Mouse (Mus musculus): ENCODE data around the gene Cysrt1.

The Cysrt1 gene

GRCm38 (mm10) chr2:25242101-25242506 lies at the start of gene Cysrt1, which contains the start of gene Rnf208:
Gene Cysrt1 (minus strand): TSS chr2:25242452.
Gene Rnf208 (plus strand): TSS chr2:25242255.
- in situ Hi-C loops (cut with MseI, MboI), result no loop called here

- in situ Hi-C loops (cut with MseI, MboI), result no loop called here
Measured at GRCm38 (mm10) chr2:25291184-25292053, 49.2 kb upstream of the Cysrt1 start.

DNA sequence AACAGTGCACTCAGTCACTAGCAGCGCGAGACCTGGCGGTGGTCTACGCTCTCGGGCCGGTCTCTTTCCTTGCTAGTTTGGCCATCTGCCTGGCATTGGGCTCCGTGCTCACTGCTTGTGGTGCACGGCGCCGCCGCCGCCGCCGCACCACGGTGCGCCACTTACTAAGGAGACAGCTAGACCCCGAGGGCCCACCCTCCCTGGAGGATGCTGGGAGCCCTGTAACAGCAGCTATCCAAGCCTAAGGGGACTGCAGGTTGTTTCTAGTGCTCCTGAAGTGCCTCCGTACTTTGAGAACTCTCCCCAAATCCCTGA lies 48.5 kb upstream of the Cysrt1 start:
- in situ Hi-C loops (cut with MseI, MboI), result no loop called here

GRCm38 (mm10) chr2:25290101-25290815 lies 48.0 kb upstream of the Cysrt1 start:
- in situ Hi-C loops (cut with MseI, MboI), result no loop called here

- in situ Hi-C loops (cut with MseI, MboI), result no loop called here
Measured at GRCm38 (mm10) chr2:25289651-25290050, 47.4 kb upstream of the Cysrt1 start, which contains the start of gene Lrrc26. Gene Lrrc26 (plus strand): TSS chr2:25289915.

DNA sequence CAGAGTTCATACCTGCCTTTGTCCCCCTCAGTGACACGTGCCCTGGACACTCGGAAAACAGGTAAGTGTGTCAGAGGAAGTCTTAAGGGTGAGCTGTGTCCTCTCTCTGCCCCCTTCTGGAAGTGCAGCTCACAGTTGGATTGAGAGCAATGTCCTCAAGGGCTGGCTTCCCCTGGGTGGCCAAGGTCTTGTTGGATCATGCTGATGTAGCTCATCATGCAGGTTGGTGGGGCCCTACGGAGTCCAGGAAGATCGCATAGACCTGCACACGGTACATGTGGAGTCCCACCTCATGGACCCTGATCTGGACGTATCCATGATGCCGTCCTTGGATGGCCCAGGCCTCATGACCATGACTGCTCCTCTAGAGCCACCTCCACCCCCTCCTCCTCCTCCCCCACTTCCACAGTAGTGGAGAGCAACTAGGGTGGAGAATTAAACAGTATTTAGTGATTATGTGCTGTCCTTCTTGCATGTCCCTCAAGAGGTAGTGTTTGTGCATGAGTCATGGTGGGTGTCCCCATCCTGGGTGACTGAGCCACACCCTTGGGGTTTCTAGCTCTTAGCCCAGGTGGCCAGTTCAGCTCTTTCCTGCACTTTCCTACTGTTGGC lies 46.6 kb upstream of the Cysrt1 start:
- in situ Hi-C loops (cut with MseI, MboI), result no loop called here

GRCm38 (mm10) chr2:25287927-25288649 lies 45.8 kb upstream of the Cysrt1 start, which contains the start of gene Tmem210:
Gene Tmem210 (plus strand): TSS chr2:25288145.
- in situ Hi-C loops (cut with MseI, MboI), result no loop called here

DNA sequence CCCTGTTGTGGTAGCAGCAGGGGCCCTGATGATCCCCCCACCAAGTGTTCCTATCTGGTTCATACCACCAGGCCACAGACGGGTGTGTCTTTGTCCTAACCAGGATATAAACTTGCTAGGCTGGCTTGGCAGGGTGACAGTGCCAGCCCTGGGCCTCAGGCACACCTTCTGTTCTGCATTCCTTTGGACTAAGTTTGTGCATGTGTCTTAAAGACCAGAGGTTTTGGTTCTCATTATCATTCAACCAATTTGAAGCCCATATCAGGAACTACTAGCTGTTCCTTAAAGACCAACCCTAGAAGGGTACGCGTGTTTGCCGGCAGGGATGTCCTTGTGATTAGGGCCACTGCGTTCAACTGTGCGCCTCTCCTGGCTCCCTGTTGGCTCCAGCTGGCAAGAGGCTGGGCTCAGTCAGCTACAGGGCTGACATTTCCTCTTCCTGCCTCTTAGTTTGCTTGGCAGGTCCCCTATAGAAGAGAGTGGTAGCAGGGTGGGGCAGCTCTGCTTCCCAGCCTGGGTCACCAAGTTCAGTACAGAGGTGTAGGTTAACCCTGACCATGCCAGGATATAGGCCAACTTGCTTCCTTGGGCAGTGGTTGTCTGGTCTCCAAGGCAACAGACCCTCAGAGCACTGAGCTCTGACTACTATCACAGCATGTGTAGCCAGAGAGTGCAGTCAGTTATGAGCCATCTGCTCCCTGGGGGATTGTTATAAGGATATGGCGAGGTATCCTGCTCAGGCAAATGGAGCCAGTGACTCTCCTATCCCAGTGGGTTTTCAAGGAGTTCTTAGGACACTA lies 44.8 kb upstream of the Cysrt1 start:
- in situ Hi-C loops (cut with MseI, MboI), result no loop called here

GRCm38 (mm10) chr2:25286314-25286713 lies 44.1 kb upstream of the Cysrt1 start:
- in situ Hi-C loops (cut with MseI, MboI), result no loop called here

GRCm38 (mm10) chr2:25285551-25285950 lies 43.3 kb upstream of the Cysrt1 start:
- in situ Hi-C loops (cut with MseI, MboI), result no loop called here

DNA sequence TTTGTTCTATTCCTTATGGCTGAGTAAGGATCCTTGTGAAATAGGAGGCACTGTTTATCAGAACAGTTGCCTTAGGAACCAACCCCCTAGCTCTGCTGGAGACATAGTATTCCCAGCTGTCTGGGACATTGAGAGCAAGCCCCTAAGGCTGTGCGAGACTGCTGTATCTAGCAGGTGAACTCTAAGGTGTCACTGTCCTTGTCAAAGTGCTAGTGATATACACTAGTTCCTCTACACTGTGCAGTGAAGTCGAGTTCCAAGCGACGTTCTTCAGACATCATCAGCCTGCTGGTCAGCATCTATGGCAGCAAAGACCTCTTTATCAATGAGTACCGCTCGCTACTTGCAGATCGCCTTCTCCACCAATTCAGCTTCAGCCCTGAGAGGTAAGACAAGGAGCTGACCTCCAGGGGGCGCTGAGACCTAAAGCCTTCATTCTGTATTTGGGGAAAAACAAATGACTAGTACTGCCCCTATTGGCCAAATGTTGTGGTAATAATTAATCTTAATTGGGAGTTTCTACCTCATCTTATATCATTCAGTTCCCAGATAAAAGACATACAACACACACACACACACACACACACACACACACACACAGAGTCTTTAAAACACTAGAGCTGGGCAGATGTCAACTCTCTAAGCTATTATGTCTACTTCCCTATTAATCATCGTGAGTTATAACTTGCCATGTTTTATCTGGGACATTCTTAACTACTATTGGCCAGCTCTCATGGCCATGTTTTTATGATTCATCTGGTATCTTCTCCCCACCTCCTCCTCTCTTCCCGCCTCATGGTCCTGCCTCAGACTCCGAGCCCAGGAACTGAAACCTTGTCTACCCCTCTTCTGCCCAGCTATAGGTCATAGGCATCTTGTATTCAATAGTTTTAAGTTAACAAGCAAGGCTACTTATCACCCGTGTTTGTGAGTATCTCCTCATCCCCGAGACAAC lies 37.0 kb upstream of the Cysrt1 start:
- in situ Hi-C loops (cut with MseI, MboI), result no loop called here

DNA sequence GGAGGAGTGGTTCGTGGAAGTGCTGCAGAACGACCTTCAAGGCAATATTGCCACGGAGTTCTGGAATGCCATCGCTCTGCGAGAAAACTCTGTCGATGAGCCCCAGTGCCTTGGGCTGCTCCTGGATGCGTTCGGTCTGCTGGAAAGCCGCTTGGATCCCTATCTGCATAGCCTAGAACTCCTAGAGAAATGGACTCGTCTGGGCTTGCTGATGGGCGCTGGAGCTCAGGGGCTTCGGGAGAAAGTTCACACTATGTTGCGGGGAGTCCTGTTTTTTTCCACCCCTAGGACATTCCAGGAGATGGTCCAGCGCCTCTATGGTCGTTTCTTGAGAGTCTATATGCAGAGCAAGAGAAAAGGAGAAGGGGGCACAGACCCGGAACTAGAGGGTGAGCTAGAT lies 30.8 kb upstream of the Cysrt1 start:
- in situ Hi-C loops (cut with MseI, MboI), result no loop called here

GRCm38 (mm10) chr2:25272515-25272914 lies 30.3 kb upstream of the Cysrt1 start:
- in situ Hi-C loops (cut with MseI, MboI), result no loop called here

DNA sequence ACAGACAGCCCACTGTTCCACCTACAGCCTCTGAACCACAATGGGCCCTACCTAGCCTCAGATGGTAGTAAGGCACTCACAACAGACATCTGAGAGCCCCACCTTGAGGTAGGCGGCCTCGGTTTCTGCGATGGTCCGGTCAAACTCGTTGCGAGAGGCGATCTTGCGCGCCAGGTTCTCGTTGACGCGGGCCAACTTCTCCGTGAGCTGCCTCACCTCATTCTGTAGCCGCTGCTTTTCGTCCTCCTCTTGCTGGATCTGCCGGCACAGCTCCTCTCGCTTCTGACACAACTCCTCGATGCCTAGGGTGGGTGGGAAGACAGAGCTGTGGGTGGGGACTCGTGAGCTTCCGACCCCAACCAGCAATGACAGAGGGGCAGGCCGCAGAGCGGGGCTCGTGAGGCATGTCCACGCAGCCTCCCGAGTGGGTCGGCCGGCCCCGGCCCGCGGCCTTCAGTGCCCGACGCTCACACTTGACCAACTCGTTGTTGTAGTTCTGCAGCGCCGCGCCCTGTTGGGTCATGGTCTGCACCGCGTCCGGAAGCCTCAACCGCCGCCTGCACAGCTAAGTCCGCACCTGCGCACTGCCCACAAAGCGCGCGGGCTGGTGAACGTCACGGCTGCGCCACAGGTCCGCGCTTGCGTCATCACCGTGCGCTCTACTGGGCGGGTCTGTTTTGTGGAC lies 29.7 kb upstream of the Cysrt1 start, which contains the start of the genes Ssna1 and Anapc2:
Gene Ssna1 (minus strand): TSS at position 612 of the 685 bp plus-strand sequence.
Gene Anapc2 (plus strand): TSS at position 652 of the 685 bp plus-strand sequence.
- in situ Hi-C loops (cut with MseI, MboI), result no loop called here

DNA sequence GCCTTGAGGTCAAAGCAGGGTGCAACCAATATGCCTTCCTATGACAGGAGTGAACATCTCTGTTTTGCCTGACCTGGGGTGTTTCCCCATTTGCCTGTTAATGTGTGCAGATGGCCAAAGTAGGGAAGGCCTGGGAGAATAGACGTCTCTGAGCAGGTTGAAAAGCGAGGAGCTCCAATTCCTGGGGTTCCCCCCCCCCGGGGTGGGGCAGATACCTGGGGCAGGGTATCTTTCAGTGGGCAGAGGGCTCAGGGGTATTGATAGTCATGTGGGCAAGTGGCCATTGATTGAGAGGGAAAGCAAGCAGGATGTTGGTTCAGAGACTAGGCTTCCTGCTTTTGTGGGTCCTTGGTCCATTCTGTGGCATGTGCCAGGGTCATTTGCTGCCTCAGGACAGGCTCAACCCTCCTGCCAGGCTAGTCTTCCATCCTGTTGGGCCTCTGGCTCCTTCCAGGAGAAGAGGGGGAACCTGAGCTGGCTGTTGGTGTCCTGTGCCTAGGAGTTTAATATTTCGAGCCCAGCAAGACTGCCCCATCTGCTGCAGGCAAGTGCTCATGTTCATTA lies 25.6 kb upstream of the Cysrt1 start:
- in situ Hi-C loops (cut with MseI, MboI), result no loop called here

DNA sequence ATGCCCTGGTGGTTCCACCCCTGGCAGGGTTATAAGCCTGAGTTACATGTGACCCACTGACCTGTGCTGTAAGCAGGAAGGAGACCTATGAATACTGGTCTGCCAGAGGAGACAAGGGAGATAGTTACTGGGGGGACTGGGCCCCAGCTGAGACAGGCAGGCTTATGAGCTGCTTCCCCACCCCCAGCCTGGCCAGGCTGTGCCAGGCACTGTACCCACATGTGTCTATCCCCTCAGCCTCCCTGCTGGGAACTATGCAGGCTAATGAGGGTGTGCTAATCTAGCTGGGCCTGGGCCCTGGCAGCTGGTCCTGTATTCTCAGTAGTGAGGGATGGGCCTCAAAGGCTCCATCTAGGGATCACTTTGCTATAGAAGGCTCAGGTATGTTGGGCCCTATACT lies 25.0 kb upstream of the Cysrt1 start:
- in situ Hi-C loops (cut with MseI, MboI), result no loop called here

DNA sequence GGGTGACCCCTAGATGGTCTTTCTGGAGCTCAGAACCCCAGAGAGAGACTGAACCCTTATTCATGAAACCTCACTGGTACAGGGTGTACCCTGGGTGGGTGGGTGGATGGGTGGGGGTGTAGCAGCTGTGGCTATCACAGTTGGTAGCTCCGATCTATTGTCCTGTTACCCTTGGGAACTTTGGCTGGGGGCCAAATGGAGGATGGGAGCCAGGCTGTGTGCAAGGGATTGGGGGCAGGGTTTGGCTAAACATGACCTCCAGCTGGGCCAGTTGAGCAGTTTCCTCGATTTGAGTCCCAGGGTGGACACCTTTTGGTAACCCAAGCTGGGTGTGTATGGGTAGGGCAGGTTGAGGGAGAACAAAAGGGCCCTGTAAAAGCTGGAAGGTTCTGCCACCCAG lies 24.5 kb upstream of the Cysrt1 start:
- in situ Hi-C loops (cut with MseI, MboI), result no loop called here

- in situ Hi-C loops (cut with MseI, MboI), result no loop called here
Measured at GRCm38 (mm10) chr2:25265897-25266656, 23.8 kb upstream of the Cysrt1 start.
